Mouse (Mus musculus) c-Kit-negative CD71-positive TER-119-positive erythroid progenitor cells, embryonic 14.5 days (primary cell): ENCODE measurements around the gene Mup22.
"Not testable (repeated sequence)": the region's sequence is repeated elsewhere in the genome, so short reads cannot be mapped to it uniquely, and the experiment has no call there.

Experiments used
- DNase-seq: peaks from one replicate; pipeline ENCODE4 v3.0.0-alpha.2; 2013; ENCODE audit warnings: low read depth, low spot score

Gene Mup22

GRCm38 (mm10) chr4:60821363-60821762, at the start of gene Mup22:
TSS of gene Mup22 (minus strand) at chr4:60821463.
- not testable (repeated sequence) for DNase-seq

- DNase-seq, result not testable (repeated sequence)
These were observed 19.6 kb upstream of the Mup22 start for GRCm38 (mm10) chr4:60840889-60841288.
